Mouse (Mus musculus): ENCODE results near the gene Slc16a10.
"Not testable (repeated sequence)": the region's sequence is repeated elsewhere in the genome, so short reads cannot be mapped to it uniquely, and the experiment has no call there.

Gene Slc16a10

GRCm38 (mm10) chr10:40024554-40025428, 117.3 kb downstream of the Slc16a10 start, which contains the start of gene Mfsd4b1:
Gene Mfsd4b1, minus strand, starts transcription at chr10:40025268.
- DNase-seq (ENCODE audit: low read depth) = peak; percentile 53

DNA sequence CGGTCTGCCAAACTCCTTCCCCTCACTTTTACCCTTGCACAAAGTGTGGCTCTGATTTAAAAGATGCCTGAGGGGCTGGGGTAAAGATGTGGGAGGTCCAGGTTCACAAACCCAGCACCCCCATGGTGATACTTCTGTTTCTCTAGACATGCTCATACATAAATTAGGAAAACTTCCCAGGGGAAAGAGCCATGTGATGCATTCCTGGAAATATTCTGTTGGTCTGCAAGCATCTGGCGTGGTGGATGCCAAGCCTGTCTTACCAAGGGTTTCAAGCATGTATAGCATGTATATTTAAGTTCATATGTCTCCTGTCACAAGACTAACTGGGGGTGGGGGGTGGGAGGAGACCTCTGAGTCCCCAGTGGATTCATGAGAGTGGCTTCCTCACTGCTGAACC, 121.7 kb downstream of the Slc16a10 start:
- no peak for DNase-seq (ENCODE audit: low read depth)

DNA sequence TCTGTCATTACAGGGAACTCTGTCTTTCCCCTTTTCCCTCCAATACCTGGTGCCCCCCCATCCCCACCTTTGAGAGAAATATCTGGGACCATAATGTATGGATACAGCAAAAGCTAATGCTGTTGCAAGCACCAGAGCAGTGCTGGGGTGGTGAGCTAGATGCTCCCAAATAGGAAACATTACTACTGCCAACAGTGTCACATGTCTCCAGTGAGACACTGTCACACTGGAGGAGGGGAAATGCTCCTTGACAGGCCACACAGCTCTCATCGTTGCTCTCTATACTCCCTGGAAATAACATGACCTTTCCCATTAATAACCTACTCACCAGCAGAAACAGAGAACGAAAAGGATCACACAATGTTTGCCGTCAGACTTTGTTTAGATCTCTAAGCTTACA, 122.6 kb downstream of the Slc16a10 start:
- no peak for DNase-seq (ENCODE audit: low read depth)

DNA sequence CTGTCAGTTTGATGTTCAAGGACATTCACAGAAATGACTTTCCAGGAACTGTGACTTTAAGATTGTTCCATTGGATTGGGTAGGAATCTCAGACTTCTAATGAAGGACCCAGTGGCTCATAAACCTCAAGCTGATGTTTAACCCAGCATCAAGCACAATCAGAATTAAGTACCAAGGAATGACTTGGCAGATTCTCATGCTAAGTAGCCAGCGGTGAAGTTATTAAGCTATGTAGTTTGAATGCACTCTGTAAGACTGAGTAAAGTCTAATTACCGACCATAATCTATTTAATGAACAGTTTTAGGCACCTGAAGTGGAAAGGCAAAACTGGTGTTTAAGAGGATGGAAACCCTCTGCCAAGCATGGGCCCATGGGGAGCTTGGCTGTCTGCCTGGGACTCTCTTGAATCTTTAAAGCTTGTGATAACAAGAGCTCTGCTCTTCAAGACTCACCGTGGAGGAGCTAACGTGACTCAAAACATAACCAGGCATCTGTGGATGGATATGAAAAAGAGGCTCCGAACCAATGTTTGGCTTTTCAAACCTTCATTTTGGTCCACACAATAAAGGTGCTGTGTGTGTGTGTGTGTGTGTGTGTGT, 123.7 kb downstream of the Slc16a10 start:
- no peak for DNase-seq (ENCODE audit: low read depth)

DNA sequence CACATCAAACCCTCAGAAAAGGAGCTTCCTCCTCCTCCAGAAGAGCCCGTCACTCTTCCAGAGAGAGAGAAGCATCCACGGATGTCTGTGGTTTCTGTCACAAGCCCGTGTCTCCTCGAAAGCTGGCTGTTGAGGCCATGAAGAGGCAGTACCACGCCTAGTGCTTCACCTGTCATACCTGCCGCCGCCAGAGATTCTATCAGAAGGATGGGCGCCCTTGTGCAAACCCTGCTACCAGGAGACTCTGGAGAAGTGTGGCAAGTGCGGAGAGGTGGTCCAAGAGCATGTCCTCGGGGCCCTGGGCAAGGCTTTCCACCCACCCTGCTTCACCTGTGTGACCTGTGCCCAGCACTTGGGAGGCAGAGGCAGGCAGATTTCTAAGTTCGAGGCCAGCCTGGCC, 132.5 kb downstream of the Slc16a10 start:
- DNase-seq (ENCODE audit: low read depth) = no peak

DNA sequence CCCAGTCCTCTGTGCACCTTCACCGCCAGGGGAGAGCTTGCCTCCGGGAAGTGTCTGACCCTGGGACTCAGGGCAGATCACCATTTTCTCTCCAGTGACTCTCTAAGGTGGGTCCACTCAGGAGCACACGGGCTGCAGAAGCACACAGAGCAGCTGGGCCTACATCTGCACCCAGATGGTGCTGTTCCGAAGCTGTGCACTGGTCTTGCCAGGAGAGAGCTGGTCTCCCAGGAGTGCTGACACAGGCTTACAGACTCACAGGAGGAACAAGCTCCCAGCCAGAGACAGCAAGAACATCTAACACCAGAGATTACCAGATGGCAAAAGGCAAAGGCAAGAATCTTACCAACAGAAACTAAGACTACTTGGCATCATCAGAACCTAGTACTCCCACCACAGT, 133.2 kb downstream of the Slc16a10 start:
- not testable (repeated sequence) for DNase-seq (ENCODE audit: low read depth)

DNA sequence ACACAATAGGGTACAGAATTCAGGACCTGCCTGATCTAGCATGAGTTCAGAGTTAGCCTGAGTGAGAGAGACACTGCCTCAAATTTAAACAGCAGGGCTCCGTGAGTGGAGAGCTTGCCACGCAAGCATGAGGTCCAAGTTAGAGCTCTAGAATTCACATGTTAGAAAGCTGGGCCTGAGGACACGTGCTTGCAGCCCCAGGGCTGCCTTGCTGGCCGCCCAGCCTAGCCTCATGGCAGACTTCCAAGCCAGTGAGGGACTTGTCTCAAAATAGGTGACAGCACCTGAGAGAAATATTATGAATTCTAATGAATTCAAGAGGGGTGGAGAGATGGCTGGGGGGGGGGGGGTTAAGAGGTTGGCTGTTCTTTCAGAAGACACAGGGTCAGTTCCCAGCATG, 134.1 kb downstream of the Slc16a10 start:
- DNase-seq (ENCODE audit: low read depth) = no peak

DNA sequence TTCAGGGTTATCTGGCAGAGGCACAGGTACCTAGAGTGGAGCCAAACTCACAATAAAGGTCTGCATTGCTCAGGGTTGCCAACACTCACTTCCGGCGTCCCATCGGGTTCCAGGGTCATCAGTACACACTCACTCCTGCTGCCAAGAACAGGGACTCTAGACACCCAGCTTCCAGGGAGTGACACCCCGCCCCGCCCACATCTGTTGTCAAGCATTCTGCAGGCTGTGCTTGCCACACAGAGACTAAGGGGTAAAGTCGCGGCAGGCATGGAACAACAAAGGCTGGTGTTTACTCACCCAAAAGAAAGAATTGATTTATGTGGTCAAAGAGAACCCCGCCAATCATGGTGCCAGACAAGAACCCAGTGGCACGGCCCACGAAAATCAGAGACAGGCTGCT, 135.1 kb downstream of the Slc16a10 start:
- DNase-seq (ENCODE audit: low read depth) = no peak

GRCm38 (mm10) chr10:40000746-40001145, 141.3 kb downstream of the Slc16a10 start:
- no peak for DNase-seq (ENCODE audit: low read depth)

DNA sequence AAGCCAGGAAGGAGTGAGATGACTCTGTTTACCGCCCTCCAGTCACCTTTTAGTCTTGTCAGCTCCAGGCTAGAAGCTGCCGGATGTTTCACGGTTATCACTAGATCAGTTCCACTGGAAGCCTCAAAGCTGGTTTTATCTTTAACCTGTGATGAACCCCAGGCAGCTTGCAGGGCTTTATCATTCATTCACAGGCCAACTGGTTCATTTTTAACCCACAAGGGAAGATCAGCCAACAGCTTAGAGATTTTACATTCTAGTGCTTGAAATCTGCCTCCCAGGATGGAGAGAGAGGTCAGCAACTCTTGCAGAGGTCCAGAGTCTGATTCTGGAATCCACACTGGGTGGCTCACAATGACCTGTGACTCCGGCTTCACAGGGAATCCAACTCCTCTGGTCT, 150.9 kb downstream of the Slc16a10 start:
- no peak for DNase-seq (ENCODE audit: low read depth)

DNA sequence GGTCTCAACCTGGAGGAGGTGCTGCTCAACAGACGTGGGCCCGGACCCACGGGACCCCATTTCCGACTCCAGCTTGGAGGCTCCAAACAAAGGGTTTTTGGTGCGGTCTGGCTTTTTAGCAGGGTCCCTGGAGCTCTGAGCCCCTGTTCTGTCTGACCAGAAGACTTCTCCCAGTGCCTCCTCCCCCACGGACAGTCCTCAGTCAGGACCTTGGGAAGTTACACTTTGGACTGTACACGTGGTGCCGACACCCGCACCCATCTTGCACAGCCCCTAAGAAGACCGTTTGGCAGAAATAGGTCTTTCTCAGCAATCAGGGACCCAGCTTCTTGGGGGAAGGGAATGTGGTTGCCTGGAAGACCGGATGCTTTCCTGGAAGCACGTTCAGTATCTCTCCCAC, 155.6 kb downstream of the Slc16a10 start, which contains the start of gene Mfsd4b5:
Gene Mfsd4b5, minus strand, starts transcription at position 181 of the 400 bp plus-strand sequence.
- DNase-seq (ENCODE audit: low read depth) = no peak
